Mouse (Mus musculus) midbrain, embryonic 13.5 days (tissue): ENCODE results near the gene Napsa. TPM values are rescaled to one million over a fixed set of nuclear protein-coding genes. Genes with fewer than 3 reads are reported as not detected.
A peak's percentile ranks its signal among the peaks of the same experiment; 100 is the strongest.

Experiments used
- ATAC-seq: fragments of 200-750 bp; cut with Nextera tagmentation; 2 replicates; pipeline ENCODE4 v1.8.0; 2017; ENCODE audit warnings: mild to moderate bottlenecking, moderate TSS enrichment, moderate library complexity
- H3K27ac ChIP-seq: fragments of 300-500 bp; sonication (generic); 2 replicates; pipeline ENCODE4 v1.5.1; 2015; ENCODE audit warnings: inconsistent platforms, mild to moderate bottlenecking, moderate library complexity
- H3K27me3 ChIP-seq: fragments of 300-500 bp; sonication (generic); 2 replicates; pipeline ENCODE4 v1.6.1; 2015; ENCODE audit warnings: mild to moderate bottlenecking, inconsistent platforms
- H3K36me3 ChIP-seq: fragments of 300-500 bp; sonication (generic); 2 replicates; pipeline ENCODE4 v1.6.1; 2015; ENCODE audit warnings: mild to moderate bottlenecking, inconsistent platforms
- H3K4me1 ChIP-seq: fragments of 300-500 bp; sonication (generic); replicated peaks from 2 replicates; pipeline ENCODE4 v1.6.1; 2015; ENCODE audit warnings: inconsistent platforms
- H3K4me2 ChIP-seq: fragments of 300-500 bp; sonication (generic); replicated peaks from 2 replicates; pipeline ENCODE4 v1.6.1; 2015; ENCODE audit warnings: moderate library complexity, mild to moderate bottlenecking, inconsistent platforms
- H3K4me3 ChIP-seq: fragments of 300-500 bp; sonication (generic); replicated peaks from 2 replicates; pipeline ENCODE4 v1.5.1; 2015; ENCODE audit warnings: mild to moderate bottlenecking, inconsistent platforms
- H3K9ac ChIP-seq: fragments of 300-500 bp; sonication (generic); replicated peaks from 2 replicates; pipeline ENCODE4 v1.6.1; 2015; ENCODE audit warnings: mild to moderate bottlenecking, inconsistent platforms
- H3K9me3 ChIP-seq: fragments of 300-500 bp; sonication (generic); 2 replicates; pipeline ENCODE4 v1.6.1; 2016; ENCODE audit warnings: mild to moderate bottlenecking, inconsistent platforms
- WGBS: fragments of 180-500 bp; shearing (Covaris S2); methylation state at CpG from one replicate; pipeline ENCODE4 v1.1.7; 2015; 5-methylcytosine and 5-hydroxymethylcytosine counted together
- polyA plus RNA-seq: library from polyadenylated mRNA; unstranded; fragments of >200 nt; fragmentation: Nextera tagmentation; extraction: Ambion mirVana; gene quantifications from 2 replicates; pipeline ENCODE4 v1.2.1, GENCODE M21; 2015

Napsa gene
- 0.64 and 1.3 TPM in 2 replicates for polyA plus RNA-seq

DNA sequence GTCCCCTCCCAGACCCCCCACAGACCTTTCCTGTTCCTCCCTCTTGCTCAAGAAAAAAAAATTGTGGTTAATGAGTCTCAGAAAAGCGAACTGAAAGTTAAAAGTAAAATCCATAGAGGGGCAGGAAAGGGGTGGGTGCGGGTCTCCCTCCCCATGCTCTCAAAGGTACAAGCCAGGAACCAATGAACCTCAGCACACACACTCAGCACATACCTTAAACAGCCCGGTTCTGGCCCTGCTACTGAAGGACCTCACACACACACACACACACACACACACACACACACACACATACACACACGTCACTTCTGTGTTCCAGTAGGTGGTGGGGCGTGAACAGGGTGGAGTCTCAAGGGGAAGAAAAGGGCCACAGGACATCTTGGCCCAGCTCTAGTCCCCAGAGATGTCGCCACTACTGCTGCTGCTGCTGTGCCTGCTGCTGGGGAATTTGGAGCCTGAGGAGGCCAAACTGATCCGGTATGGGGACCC, at the start of gene Napsa:
Napsa (plus strand) TSS at position 168 of the 489 bp plus-strand sequence.
- H3K27ac ChIP-seq: no peak within 1 kb of the TSS
- no peaks in the 10 kb centered on the region for H3K4me1 ChIP-seq

DNA sequence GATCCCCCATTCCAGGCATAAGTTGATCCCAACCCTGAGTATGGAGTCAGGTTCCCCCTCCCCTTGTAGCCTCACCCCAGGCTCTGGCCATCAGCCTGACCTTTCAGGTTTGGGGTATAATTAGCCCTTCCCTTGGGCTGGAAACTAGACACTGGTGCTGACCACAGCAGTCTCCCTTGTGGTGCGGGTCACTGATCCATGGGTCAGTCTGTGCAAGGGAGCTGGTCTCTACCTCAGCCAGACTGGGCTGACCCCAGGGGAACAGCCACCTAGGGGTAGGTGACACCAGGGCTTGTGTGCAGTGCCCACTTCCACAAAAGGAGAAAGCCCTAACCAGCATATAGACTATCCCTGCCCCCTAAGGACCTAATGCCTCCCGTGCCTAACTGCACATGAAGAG, 49.1 kb upstream of the Napsa start:
- H3K27me3 ChIP-seq: peaks cover 64% of the 10 kb centered on the region
- no peaks in the 10 kb centered on the region for H3K36me3 ChIP-seq
- 74% methylated on average over 2 of the region's 2 CpGs for WGBS
- no peak overlapping the region for H3K4me2 ChIP-seq
- no peak for ATAC-seq
- no peak overlapping the region for H3K9ac ChIP-seq
- peaks cover 11% of the 10 kb centered on the region for H3K4me1 ChIP-seq
- H3K27ac ChIP-seq: no peak overlapping the region
- no peak overlapping the region for H3K4me3 ChIP-seq
- no peaks in the 10 kb centered on the region for H3K9me3 ChIP-seq

More for the DNA sequence above, at the start of gene Napsa:
- Histone ChIP-seq H3K9me3 (no peaks in the 10 kb centered on the region), H3K4me3 (no peak within 1 kb of the TSS), H3K4me2 (no peak within 1 kb of the TSS), H3K27me3 (peaks cover 3% of the 10 kb centered on the region), H3K36me3 (no peaks in the 10 kb centered on the region), H3K9ac (no peak within 1 kb of the TSS)
- 31% methylated on average over 7 of the region's 7 CpGs for WGBS
- no peak for ATAC-seq

DNA sequence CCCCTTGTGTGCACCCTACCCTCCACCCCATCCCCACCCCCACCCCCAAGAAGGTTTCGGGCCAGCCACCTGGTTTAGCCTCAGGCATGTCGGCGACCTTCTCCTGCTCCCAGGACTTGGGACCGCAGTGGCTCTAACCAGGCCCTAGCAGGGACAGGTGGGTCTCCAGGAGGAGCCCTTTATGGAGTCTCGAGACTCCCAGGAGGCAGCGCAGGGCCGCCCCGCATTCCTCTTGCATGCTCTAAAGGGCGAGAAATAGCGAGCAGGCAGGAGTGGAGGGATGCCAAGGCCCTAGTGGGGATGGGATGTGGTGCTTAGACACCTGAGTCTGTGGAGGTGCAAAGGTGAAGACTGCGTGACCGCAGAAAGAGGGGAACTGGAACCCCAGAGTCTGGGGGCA, 47.7 kb upstream of the Napsa start, which contains the start of gene Mybpc2:
Mybpc2 (minus strand) TSS at position 155 of the 400 bp plus-strand sequence.
- WGBS: 39% methylated on average over 12 of the region's 12 CpGs
- ATAC-seq: no peak
- Histone ChIP-seq H3K4me3 (no peak within 1 kb of the TSS), H3K4me1 (peaks cover 12% of the 10 kb centered on the region), H3K9ac (peak within 1 kb of the TSS; percentile 32; the same call in 1 of the 2 replicates), H3K4me2 (no peak within 1 kb of the TSS), H3K9me3 (no peaks in the 10 kb centered on the region), H3K27ac (no peak within 1 kb of the TSS), H3K27me3 (peaks cover 78% of the 10 kb centered on the region), H3K36me3 (no peaks in the 10 kb centered on the region)

DNA sequence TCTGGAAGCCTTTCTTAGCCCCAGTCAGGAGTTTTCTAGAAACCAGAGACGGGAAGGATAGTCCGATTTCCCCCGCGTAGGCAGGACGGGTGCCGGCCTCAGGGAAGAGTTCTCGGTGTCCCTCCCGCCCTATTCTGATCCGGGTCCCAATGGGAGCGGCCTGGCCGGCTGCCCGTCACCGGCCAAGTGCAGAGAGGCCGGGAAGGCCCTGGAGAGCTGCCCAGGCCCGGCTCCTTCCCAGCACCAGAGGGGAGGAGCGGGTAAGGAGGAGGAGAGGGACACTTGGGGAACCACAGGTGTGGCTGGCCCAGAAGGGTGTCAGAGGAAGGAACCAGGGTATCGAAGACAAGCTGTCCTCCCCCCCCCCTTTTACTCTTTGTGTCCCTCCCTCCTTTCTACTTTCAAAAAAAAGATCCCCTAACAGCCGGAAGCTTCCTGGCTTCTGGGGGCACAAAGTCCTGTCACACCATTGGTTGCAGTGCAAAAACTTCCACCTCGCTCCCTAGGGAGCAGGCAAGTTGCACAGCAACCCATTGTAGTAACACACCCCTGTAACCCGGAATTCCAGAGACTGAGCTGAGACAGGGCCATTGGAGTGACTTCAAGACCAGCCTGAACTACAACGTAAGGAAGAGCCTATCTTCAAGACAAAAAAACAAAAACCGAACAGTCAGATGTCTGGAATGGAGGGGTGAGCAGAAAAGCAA, 46.9 kb upstream of the Napsa start:
- no peak overlapping the region for H3K27ac ChIP-seq
- H3K9me3 ChIP-seq: no peaks in the 10 kb centered on the region
- no peak for ATAC-seq
- H3K4me1 ChIP-seq: peaks cover 12% of the 10 kb centered on the region
- no peak overlapping the region for H3K4me3 ChIP-seq
- H3K9ac ChIP-seq: peak overlapping the region; percentile 32; the same call in 1 of the 2 replicates
- 15% methylated on average over 22 of the region's 22 CpGs for WGBS
- H3K36me3 ChIP-seq: no peaks in the 10 kb centered on the region
- H3K4me2 ChIP-seq: no peak overlapping the region
- H3K27me3 ChIP-seq: peaks cover 81% of the 10 kb centered on the region

DNA sequence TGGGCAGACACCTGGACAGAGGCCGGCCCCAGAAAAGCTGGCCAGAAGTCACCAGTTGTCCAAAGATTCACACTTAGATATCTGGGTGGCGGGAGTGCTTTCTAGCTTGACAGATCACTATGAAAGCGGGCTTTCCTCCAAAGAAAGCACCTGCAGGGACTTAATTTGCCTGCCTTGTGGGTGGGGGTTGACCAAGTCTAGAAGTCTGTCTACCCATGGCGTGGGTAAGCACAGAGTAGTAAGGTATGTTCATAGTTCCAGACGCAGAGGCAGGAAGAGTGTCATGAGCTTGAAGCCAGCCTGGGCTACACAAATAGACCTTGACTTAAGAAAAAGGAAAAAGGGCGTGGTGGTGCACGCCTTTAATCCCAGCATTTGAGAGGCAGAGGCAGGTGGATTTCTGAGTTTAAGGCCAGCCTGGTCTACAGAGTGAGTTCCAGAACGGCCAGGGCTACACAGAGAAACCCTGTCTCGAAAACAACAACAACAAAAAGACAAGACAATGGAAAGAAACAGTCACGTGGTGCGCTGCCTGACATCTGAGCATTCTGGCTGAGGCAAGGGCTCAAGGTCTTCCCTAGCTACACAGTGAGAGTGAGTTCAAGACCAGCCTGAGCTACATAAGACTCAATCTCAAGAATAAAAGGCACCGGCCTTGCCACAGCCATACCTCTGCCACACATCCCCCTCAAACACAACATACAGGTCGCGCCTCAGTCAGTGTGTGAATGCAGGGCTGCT, 45.6 kb upstream of the Napsa start:
- Histone ChIP-seq H3K27me3 (peaks cover 76% of the 10 kb centered on the region), H3K9ac (no peak overlapping the region), H3K4me2 (no peak overlapping the region), H3K4me3 (no peak overlapping the region), H3K4me1 (peaks cover 10% of the 10 kb centered on the region), H3K36me3 (no peaks in the 10 kb centered on the region), H3K27ac (no peak overlapping the region), H3K9me3 (no peaks in the 10 kb centered on the region)
- ATAC-seq: no peak
- WGBS: 88% methylated on average over 14 of the region's 14 CpGs

DNA sequence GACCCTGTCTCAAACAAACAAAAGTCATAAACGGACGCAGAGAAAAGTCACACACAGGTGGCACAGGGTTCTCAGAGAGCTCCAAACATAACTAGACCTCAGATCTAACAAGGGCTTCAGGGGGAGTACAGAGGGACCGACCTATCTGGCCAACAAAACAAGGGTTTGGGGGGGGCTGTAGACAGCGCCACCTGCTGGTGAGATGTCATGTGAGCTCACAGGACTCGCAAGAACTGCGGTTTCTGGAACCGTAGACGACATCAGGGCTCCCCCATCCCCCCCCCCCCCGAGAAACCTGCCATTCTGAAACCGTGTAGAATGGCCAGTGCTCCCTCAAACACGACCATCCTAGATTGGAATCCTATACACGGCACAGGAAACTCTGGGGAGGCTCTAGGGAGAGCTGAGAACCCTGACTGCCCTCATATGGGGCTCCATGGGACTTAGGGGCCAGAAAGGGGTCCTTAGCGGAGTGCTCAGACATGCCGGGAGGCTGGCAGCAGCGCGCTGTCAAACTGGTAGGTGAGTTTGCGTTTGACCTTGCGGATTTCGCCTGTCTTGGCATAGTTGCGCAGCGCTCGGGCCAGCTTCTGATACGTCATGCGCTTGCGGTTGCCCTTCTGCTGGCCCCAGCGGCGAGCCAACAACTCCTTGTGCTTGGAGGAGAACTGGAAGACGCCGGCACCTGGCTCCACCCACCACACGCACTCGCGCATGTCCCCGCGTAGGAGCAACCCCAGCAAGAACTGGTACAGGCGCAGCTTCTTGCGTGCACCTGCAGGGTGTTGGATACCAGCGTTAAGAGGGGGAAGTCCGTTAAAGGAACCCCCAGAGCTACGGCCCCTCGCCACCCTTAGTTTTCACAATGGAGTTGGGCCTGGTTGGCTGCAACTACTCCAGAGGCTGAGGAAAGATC, 44.4 kb upstream of the Napsa start:
- WGBS: 4% methylated on average over 40 of the region's 40 CpGs

DNA sequence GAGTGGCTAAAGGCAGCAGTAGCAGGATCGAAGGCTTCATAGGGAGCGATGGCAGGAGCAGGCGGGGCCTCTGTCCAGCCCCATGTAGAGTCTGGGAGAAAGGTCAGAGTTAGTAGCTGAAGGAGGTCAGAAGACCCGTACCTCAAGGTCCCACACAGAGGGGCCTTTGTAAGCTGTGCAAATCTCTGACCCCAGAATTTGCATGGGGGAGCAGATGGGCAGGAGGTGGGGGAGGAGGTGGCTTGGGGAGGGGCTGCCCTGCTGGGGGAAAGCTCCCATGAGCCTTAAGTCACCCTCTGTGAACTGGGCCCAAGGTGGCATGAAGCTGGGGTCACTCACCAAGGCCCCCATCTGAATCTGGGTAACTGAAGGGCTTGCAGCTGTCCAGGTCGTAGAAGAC, 42.7 kb upstream of the Napsa start:
- 71% methylated on average over 5 of the region's 5 CpGs for WGBS
- H3K27ac ChIP-seq: no peak overlapping the region
- no peak overlapping the region for H3K4me2 ChIP-seq
- H3K4me1 ChIP-seq: peaks cover 8% of the 10 kb centered on the region
- H3K4me3 ChIP-seq: no peak overlapping the region
- ATAC-seq: no peak
- H3K36me3 ChIP-seq: peaks cover 24% of the 10 kb centered on the region
- H3K9ac ChIP-seq: no peak overlapping the region
- H3K27me3 ChIP-seq: peaks cover 47% of the 10 kb centered on the region
- H3K9me3 ChIP-seq: no peaks in the 10 kb centered on the region

More for the DNA sequence above, 44.4 kb upstream of the Napsa start:
- Histone ChIP-seq H3K4me2 (peak overlapping the region; percentile 64), H3K4me1 (peaks cover 9% of the 10 kb centered on the region), H3K4me3 (peak overlapping the region; percentile 36), H3K36me3 (0 out of 2 replicates have a peak, but pooled peaks cover 6% of the 10 kb centered on the region), H3K9ac (peak overlapping the region; percentile 45), H3K9me3 (no peaks in the 10 kb centered on the region), H3K27ac (no peak overlapping the region), H3K27me3 (peaks cover 64% of the 10 kb centered on the region)
- ATAC-seq: 0 out of 2 replicates have a peak, but pooled peaks have one; percentile 35

DNA sequence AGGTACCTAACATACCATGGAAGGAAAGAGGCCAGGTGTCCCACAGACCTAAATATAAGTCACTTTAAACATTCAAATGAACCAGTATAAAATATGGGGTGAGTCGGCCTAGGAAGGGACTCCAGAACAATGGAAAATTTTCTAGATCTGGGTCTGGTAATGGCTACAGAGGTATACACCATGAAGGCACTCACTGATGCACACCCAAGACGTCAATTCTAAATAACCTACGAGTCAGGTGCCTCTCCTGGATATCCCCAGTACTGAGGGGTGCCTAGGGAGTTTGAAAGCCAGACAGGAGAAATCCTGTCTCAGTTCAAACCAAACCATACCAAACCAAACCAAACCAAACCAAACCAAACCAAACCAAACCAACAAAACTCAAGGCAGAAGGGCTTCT, 41.7 kb upstream of the Napsa start:
- peaks cover 37% of the 10 kb centered on the region for H3K27me3 ChIP-seq
- H3K36me3 ChIP-seq: peaks cover 32% of the 10 kb centered on the region
- no peaks in the 10 kb centered on the region for H3K9me3 ChIP-seq
- no peak overlapping the region for H3K9ac ChIP-seq
- no peak for ATAC-seq
- peaks cover 6% of the 10 kb centered on the region for H3K4me1 ChIP-seq
- H3K4me2 ChIP-seq: no peak overlapping the region
- no peak overlapping the region for H3K27ac ChIP-seq
- WGBS: 77% methylated on average over 3 of the region's 3 CpGs
- no peak overlapping the region for H3K4me3 ChIP-seq

DNA sequence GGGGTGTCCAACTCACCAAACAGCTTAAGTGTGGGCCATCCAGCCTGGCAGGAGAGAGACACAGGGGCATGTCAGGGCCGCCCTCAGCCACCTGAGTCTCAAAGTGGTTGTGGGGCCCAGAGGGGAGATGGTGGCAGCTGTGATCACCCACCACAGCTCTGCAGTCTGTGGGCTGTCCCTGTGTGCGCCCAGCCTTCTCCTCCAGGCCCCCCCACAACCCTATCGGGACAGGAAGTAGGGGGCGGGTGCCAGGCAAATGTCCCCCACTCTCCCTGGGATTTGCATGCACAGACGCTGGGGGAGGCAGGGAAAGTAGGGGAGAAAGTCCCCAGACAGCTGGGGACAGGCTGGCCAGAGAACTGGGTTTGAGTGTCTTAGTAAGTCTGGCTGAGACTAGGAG, 41.0 kb upstream of the Napsa start:
- 66% methylated on average over 5 of the region's 5 CpGs for WGBS
- no peak overlapping the region for H3K4me3 ChIP-seq
- H3K36me3 ChIP-seq: peaks cover 38% of the 10 kb centered on the region
- no peak overlapping the region for H3K4me2 ChIP-seq
- no peak overlapping the region for H3K9ac ChIP-seq
- H3K27ac ChIP-seq: no peak overlapping the region
- no peak for ATAC-seq
- H3K9me3 ChIP-seq: no peaks in the 10 kb centered on the region
- peaks cover 6% of the 10 kb centered on the region for H3K4me1 ChIP-seq
- peaks cover 30% of the 10 kb centered on the region for H3K27me3 ChIP-seq

DNA sequence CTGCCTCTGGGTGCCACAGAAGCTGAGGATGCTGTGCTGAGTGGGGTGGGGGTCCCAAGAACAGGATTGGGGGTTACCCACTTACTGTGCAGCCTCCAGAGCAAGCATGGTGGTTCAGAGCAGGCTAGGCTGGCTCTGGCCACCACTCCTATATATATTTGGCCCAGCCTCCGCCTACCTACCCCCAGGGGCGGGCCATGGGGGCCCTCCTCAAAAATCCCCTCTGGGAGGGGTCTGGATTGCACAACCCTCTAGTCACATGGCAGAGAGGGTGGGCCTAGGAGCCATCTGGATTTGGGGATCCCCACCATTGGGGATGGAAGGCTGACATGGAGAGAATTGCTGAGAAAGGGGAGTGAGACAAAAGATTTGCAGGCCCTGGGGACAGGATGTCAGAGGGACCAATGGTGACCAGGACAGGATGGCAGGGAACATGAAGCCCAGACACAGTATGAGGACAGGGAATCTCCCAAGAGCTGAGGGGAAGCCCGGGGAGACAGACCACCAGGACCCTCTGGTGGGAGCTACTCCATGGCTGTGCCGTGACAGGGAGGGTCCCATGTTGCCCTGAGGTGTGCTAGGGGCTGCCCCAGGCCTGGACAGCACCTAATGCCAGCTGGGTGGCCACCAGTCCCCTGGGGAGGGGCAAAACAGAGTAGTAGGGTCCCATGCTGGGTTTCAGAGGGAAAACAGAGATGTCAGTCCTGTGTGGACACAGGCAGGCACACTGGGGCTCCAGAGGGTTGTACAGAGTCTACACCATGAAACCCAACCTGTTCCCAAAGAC, 40.0 kb upstream of the Napsa start, which contains the start of gene Spib:
Spib (minus strand) TSS at position 126 of the 787 bp plus-strand sequence.
- peaks cover 46% of the 10 kb centered on the region for H3K36me3 ChIP-seq
- no peak for ATAC-seq
- WGBS: 91% methylated on average over 4 of the region's 4 CpGs

More for the DNA sequence above, 40.0 kb upstream of the Napsa start, which contains the start of gene Spib:
- Histone ChIP-seq H3K4me1 (peaks cover 6% of the 10 kb centered on the region), H3K4me3 (no peak within 1 kb of the TSS), H3K9ac (no peak within 1 kb of the TSS), H3K9me3 (no peaks in the 10 kb centered on the region), H3K27ac (no peak within 1 kb of the TSS), H3K27me3 (peaks cover 22% of the 10 kb centered on the region), H3K4me2 (no peak within 1 kb of the TSS)
